Mouse (Mus musculus) brain, adult 2 months (tissue): Measurements from ENCODE around the gene Smarcb1.

ENCODE experiments used
- DNase-seq: peaks from one replicate; pipeline ENCODE4 v3.0.0; 2011; ENCODE audit warnings: low read depth, low spot score

The Smarcb1 gene

DNA sequence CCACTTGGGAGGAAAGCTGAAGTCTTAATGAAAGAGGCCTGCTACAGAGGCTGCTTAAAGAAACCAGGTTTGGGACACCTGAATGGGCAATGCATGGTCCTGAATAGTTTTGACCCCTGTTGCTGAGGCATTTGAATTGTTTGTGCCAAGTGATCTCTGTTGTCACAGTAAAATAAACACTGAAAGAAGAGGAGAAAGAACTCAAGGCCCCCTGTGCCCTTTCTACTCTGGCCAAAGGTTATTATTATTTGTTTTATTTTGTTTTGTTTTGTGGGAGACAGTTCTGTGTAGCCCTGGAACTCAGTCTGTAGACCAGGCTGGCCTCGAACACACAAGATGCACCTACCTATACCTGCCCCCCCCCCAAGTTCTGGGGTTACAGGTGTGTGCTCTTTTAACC lies 13.6 kb upstream of the Smarcb1 start:
- DNase-seq: no peak

DNA sequence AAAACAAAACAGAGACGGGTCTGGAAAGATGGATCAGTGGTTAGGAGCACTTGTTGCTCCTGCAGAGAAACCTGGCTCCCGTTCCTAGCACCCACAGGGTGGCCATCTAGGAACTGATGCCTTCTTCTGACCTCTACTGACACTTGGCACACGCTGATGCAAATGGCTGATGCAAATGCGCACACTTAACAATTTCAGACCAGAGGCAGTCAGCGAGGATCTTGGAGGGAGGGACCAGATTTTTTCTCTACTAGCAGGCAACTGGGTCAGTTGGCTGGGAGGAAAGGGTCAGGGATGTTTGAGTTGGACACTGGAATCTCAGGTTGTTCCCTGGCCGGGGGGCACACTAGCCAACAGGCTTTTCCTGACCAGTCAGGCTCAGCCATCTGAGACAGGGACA lies 11.5 kb upstream of the Smarcb1 start, which contains the start of gene Chchd10:
TSS of gene Chchd10 (plus strand) at position 240 of the 400 bp plus-strand sequence.
- DNase-seq: no peak

DNA sequence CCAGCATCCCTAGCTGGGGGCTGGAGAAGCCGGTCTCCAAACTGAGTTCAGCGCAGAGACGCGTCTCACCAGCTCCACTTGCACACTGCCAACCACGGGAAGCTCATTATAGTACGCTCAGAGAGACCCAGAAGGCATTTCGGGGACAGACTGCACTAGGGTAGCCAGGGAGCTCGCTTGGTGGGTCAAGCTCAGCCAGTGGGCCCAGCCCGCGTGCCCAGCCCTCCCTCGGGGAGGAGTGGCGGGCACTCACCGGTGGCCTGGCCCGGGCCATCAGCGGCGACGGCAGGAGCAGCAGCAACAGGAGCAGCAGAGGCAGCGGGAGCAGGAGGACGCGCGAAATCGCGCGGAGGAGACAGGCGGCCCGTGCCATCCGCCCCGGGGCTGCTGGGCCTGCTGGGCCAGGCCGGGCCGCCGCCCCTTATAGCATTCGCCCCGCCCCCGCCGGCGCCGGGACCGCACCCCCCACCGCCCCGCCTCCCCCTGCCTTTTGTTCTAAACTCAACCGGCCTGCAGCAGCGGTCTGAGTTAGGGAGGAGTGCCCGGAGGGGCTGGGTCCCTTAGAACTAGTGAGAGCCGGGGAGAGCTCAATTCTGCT lies 10.8 kb upstream of the Smarcb1 start:
- peak; percentile 45 for DNase-seq

DNA sequence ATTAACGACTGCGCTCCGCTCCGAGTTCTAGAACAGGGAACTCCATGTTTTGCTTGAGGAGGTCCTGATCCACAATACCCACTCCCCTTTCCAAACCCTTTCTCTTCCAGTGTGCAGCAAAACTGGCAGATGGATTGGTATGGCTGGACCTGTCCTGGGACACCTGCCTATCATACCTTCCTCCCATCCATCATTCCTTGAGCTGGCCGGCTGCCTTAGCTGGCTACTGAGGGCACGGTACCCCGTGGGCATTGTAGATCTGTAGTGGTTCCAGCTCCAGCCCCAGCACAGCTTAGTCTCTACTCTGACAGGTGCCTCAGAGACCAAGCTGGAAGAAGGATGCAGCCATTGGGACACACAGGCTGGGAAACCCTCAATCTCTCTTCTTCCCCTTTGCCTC lies 9.9 kb upstream of the Smarcb1 start:
- DNase-seq: no peak

DNA sequence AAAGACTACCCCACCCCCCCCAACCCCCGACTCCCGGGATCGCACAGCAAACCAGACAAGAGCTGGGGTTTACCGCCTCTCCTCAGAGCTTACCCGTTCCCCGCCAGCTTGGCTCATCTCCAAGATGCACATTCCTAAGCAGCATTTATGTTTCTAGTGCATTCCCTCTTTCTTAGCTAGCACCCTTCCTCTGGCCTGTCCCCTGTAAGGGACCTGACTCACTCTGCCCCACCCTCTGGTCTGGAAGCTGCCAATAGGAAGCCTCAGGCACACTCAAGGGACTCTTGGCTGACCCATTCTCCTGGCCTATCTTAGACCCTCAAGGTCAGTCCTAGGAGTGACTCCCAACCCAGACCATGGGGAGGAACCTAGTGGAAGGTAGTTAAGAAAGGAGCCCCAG lies 8.9 kb upstream of the Smarcb1 start:
- peak; percentile 30 for DNase-seq

DNA sequence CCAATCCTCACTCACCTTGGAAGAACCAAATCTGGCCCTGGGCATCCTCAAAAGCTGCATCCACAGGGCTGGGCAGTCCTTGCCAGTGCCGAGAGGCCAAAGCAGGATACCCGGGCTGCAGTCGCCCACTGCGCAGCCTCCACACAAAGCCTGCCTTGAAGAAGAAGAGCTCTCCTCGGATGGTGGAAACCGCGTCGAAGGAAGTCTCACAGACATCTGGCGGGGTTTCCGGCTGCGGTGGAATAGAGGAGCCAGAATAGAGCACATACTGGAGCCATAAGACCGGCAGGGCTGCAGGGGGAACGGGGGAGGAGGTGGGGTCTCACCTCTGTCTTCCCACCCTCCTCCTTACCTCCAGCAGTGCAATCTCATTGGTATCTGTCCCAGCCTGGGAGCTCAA lies 5.0 kb upstream of the Smarcb1 start:
- DNase-seq: no peak

DNA sequence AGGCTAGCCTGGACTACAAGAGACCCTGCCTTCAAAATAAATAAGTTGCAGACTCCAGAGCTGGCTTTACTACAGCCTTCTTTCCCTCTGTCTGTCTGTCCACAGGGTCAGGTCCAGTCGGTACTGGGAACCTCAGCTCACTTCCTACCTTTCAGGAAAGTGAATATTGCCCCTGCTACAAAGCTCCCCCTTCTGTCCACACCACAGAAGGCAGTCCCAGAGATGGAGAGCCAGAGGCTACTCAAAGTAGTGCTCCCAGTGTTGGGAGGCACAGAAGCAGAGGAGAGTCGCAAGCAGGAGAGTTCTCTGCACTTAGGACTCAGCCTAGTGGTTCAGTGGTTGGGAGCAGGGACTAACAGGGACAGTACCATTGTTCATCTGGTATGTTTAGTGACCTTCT lies 2.9 kb upstream of the Smarcb1 start:
- DNase-seq: no peak

DNA sequence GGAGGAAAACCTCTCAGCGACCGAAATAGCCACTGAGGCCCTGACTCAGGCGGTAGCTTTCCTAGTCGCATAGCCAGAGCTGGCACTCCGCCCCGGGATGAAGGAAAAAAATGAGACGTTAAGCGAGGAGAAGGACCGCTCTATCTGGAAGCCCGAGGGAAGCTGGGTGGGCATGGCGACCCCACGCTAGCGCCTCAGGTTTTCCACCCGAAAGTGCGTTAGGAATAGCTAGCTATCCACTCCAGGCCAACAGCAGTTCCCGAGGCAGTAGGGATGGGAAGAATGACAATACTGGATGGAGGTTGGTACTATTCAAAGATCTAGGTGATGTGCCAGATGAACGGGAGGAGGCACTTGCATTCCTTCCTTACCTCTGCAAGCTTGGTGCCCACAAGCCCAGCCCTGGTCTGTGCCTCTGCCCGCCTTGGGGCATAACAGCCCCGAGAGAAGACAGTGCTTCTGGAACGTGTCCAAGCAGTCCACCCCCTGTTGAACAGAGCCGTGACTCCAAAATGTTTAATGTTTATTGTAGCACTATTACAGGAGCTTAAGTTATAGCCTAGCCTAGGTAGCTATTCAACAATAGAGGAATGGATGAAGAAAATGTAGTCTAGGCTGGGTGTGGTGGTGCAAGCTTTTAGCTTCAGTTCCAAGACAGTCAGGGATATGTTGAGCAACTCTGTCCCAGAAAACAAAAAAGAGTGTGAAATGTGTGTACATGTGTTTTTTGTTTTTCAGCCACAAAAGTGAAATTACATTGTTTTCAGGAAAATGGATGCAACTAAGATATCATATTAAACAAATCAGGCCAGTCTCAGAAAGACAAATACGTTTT lies 526 bp upstream of the Smarcb1 start:
- peak; percentile 58 for DNase-seq

DNA sequence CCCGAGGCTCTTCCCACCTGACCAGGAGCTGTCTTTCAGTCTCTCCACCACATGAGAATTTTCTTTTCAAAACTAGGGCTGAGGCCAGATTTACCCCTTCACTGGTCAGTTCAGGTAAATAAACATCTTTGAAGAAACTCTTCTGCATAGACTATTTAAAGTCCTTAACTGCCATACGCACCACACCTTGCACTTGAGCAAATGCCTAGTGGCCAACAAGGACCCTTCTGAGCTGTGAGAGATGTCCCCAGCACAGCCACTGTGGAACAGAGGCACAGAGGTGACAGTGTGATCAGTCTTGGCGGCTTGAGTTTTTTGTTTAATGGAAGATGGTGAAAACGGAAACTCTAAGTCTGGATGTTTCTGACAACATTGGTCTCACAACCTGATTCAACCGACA lies 2.4 kb downstream of the Smarcb1 start:
- DNase-seq: no peak

DNA sequence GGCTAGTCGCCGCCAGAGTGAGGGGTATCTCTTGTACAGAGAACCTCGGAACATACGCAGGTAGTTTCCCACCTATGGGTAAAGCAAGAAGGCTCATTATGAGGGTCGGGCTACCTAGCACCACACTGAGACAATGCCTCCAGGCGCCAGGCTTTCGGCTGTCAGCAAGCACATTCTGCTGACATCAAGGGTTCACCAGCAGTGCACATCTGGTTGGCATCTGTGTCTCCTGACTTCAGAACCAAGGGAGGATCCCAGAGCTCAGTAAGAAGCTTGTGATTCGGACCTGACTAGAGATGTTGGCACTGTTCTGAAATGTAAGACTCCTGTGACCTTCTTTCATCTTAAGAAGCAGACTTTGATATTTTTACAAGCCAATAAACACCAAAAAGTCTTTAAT lies 4.6 kb downstream of the Smarcb1 start:
- no peak for DNase-seq

DNA sequence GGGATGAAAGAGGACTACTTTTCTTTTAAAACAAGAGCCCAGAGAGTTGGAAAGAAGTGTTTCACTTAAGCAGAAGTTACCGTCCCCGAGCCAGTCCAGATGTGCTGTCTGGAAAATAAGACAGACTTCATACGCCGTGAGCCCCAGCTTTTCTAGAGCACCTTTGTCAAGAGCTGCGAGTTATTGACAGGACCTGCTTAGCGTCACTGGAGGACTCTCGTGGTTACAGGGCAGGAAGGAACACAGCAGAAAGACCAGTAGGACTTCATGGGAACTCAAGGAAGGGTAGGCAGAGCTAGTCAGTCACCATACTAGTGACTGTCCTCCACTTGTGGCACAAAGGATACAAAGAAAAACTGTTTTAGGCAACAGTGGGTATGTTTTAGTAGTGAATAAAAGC lies 5.9 kb downstream of the Smarcb1 start:
- no peak for DNase-seq

DNA sequence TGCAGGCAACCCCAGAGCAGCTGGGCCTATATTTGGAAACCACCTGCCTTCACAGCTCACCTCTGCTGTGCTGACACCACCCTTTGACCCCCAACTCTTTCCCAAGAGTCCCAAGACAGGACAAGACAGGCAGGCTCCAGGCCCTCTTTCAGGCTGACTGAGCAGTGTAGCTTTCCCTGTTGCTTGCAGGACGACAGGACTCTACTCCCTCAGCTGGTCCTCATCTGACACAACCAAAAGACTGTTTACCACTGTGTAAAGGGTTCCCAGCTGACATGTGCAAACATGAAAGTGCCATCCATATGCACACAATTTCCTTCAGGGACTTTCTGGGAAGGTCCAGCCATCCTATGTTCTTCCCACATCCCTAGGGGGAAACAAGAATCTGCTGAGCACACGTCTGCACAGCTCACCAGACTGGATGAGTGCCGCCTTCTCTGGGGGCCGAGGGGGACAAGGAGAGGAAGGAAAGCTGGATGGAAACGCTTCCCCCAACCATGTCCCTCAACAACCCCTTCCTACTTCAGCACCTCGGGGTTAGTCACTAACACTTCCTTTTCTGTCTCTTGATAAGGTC lies 8.3 kb downstream of the Smarcb1 start:
- no peak for DNase-seq

DNA sequence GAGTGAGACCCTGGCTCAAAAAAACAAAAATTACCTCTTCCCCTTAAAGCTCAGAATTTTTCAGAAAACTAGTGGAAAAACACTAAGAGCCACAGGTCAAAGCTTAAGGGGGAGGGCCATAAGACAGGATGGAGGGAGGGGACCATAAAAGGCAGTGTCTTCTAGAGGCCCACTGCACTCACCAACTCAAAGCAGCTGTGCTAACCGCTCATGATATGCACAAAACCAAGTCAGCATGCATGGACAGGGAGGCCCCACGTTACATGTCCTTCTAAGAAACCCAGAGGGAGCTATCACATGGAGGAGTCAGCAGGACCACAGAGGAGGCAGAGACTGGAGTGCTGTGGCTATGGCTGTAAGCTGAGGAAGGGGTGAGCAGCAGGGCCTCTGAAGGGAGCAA lies 10.7 kb downstream of the Smarcb1 start:
- no peak for DNase-seq

DNA sequence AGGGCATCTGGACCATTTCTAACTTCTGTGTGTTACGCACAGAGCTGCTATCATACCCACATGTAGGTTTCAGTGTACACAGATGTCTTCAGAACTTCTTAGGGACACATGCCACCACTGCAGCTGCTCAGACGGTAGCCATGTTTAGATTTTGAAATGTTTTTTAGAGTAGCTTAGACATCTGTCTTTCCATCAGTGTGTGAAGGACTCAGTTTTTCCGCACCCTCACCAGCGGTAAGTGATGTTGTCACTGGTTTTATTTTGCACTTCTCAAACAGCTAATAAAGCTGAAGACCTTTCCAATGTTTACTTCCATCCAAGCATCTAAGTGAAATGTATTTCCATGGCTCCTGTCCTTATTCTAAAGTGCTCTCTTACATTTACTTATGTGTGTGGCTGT lies 14.5 kb downstream of the Smarcb1 start:
- no peak for DNase-seq

DNA sequence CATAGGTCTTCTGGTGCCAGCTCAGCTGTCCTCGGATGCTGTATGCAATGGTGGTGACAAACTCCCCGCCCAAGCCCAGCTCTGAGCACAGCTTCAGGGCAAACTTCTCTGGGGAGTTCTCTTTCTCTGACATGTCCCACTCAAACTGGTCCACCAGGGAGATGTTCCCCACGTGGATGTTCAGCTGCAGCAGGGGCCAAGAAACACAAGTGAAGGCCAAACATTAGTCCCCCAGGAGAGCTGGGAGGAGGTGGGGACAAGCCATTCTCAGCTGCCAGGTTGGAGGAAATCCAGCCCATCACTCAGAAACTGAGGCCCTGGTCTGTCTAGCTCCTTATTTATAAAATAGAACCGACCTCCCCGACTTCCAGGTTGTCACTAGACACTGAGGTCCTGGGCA lies 17.0 kb downstream of the Smarcb1 start:
- no peak for DNase-seq

DNA sequence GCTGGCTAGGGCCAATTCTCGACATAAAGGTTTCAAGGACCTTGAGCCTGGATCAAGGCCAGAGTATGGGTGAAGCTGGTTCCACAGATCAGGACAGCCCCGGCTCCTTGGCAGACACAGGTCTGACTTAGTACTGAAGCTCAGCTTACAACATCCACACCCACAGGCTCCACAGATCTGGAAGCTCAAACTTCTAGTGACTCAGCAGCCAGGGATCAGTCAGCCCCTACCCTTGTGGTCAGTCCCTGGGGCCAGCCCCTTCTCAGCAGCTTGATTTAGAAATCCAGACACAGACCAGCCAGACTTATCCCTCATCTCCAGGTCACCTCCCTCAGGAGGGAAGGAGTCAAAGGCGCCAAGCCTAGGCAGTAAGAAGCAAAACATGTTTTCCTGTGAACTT lies 22.6 kb downstream of the Smarcb1 start:
- peak; percentile 44 for DNase-seq

DNA sequence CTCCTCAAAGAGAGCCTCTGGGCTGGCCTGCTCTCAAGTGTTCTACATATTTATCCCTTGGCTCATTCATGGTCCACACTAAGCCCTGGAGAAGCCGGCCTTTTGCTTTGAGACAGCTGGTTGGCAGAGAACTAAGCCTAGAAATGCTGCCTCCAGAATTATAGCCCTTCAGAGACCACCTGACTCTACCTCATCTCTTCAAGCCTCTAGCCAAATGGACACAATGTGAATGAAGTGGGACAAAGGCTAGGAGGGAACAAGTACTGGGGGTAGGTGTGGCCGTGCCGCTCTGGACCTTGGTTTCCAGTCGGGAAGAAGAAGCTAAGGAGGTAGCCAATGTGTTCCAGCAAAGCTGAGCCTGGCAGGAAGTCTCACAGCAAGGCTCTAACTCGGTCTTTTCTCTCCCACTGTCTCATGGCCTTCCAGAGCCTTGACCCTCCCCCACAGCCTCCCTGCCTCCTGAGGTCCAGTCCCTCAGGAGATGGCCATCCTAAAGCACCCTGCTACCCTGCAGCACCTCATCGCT lies 23.3 kb downstream of the Smarcb1 start:
- DNase-seq: no peak

DNA sequence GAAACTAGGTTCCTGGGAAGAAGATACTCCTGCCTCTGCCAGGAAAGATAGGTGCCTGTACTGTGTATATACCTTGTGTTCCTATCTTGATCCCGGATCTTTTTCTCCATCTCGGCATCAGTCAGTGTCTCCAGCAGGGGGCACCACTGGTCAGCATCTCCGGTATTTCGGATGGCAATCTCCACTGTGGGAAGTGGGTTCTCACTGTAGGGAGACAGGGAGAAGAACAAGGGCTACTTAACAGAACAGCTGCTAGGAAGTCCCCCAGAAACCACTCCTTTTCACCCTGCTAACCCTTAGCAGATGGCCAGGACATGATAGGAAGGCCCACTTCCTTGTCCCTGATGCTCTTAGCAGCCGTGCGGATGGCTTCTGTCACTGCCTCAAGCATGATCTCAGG lies 24.0 kb downstream of the Smarcb1 start:
- peak; percentile 79 for DNase-seq

DNA sequence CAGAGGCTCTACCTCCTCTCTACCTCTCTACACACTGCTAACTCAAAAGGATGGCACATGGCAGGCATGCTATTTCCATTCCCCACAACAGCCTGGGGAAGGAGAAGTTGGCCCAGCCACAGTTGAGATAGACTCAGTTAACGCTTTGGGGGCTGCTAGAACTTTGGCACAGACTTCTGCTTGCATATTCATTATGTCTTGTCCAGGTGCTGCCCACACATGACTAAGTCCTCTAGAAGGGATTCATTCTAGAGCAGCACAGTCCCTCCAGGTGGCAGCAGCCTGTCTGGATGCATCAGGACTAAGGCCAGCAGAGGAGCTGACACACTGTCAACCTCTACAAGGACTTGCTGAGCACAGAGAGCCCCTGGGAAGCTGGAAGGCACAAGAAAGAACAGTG lies 25.2 kb downstream of the Smarcb1 start:
- peak; percentile 75 for DNase-seq

DNA sequence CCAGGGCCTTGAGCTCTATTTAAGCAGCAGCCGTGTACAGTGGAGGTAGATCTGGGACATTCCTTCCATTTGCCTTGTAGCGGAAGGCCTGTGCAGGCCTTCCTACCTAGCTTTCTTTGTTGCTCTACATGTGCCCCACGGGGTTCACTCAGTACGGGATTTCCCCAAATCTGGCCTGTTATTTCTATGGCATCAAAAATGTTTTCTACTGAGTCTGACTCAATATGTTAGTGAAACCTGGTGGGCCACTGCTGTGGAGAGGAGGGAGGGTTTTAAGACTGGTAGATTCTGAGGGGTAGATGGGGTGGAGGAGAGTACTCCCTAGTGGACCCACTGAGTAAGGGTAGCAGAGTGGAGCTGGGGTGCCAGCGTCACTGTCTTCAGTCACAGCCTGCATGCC lies 25.7 kb downstream of the Smarcb1 start:
- no peak for DNase-seq

DNA sequence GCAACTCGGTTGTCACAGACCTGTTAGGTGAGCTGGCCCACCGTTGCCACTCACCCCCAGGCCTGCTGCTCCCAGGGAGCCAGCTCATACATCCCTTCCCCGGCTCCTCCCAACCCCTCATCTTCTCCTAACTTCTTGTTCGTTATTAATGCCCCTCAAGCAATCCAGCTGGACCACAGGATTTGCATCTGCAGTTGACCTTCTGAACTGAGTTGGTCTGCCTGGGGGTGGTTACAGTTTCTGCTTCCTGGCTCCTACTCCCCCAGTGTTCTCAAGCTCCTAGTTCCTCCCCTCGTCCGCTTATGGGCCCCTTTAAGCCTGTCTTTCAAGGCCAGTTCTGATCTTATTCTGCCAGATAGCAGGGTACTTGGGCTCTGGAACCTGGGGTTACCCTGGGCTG lies 26.8 kb downstream of the Smarcb1 start:
- DNase-seq: no peak

DNA sequence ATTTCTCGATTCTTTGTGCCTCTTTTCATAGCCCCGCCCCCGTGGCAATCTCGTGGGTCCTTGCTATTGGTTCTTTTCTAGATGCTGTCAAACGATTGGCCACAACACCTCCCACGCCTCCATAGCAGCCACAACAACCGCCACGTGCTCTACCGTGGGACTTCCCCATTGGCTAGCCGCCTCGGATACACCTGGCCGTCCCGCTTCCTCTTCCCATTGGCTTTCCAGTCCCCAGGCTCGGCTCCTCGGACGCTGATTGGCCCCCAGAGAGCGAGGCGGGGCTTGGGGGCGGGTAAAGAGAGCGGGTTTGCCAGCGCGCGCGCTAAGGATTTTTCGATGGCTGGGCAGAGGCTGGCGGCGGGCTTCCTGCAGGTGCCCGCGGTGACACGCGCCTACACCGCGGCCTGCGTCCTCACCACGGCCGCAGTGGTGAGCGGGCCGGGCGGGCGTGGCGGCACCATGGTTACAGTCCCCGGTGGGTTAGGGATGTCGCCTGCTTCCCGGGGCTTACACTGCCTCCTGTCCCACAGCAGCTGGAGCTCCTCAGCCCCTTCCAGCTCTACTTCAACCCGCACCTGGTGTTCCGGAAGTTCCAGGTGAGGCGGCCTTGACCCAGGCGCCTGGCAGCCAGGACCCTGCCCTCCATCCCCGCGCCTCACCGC lies 28.2 kb downstream of the Smarcb1 start, which contains the start of gene Derl3:
TSS of gene Derl3 (plus strand) at position 325 of the 662 bp plus-strand sequence.
- peak; percentile 99 for DNase-seq
